Mouse (Mus musculus): ENCODE measurements around the gene Il18r1. TPM values are rescaled to one million over a fixed set of nuclear protein-coding genes. Genes with fewer than 3 reads are reported as not detected.

Gene Il18r1
- polyA plus RNA-seq, 1 experiment from 2014 or later: 0.31 TPM

DNA sequence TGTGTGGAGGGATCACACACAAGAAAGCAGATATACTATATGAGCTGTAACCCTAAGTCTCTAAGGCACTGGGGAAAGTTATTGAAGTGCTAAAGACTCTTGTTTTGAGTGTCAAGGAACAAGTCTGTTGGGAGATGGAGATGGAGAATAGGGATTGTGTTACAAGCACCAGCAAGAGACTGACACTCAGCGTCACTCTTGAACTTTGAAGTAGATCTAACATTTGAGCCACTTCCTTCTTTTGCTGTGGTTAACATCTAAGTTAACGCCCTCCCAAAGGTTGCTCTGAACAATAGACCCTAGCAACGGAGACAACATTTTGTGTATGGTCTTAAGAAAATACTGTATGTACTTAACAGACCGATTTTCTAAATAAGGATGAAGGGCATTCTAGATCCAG lies 8.3 kb downstream of the Il18r1 start:
- no peaks in the 10 kb centered on the region for H3K27me3 ChIP-seq (replicated peaks; ENCODE audit: control insufficient read depth, insufficient read depth, low read length)
- no peaks in the 10 kb centered on the region for H3K9me3 ChIP-seq (ENCODE audit: control insufficient read depth, low read length)
- H3K36me3 ChIP-seq (ENCODE audit: control insufficient read depth, insufficient read depth, low read length): no peaks in the 10 kb centered on the region
- H3K4me2 ChIP-seq (ENCODE audit: low read depth, low read length): no peak overlapping the region
- 84% methylated on average over 4 of the region's 4 CpGs for WGBS
- no peaks in the 10 kb centered on the region for H3K4me1 ChIP-seq (ENCODE audit: control insufficient read depth, insufficient read depth, low read length)
- H3K9ac ChIP-seq (ENCODE audit: low read depth, low read length): no peak overlapping the region
- ATAC-seq (ENCODE audit: low read depth) (no peak), DNase-seq (ENCODE audit: low spot score) (no peak)
- H3K27ac ChIP-seq (replicated peaks; ENCODE audit: low read depth, low read length): no peak overlapping the region
- no peak overlapping the region for H3K4me3 ChIP-seq (ENCODE audit: low read depth, low read length)

GRCm38 (mm10) chr1:40474336-40474735 lies 9.0 kb downstream of the Il18r1 start:
- 86% methylated on average over 5 of the region's 5 CpGs for WGBS
- no peaks in the 10 kb centered on the region for H3K27me3 ChIP-seq (replicated peaks; ENCODE audit: control insufficient read depth, insufficient read depth, low read length)
- no peak overlapping the region for H3K9ac ChIP-seq (ENCODE audit: low read depth, low read length)
- no peak overlapping the region for H3K4me2 ChIP-seq (ENCODE audit: low read depth, low read length)
- no peak overlapping the region for H3K27ac ChIP-seq (replicated peaks; ENCODE audit: low read depth, low read length)
- no peak for DNase-seq (ENCODE audit: low spot score)
- H3K4me3 ChIP-seq (ENCODE audit: low read depth, low read length): no peak overlapping the region
- no peak for ATAC-seq (ENCODE audit: low read depth)
- H3K4me1 ChIP-seq (ENCODE audit: control insufficient read depth, insufficient read depth, low read length): no peaks in the 10 kb centered on the region
- no peaks in the 10 kb centered on the region for H3K36me3 ChIP-seq (ENCODE audit: control insufficient read depth, insufficient read depth, low read length)
- H3K9me3 ChIP-seq (ENCODE audit: control insufficient read depth, low read length): no peaks in the 10 kb centered on the region

DNA sequence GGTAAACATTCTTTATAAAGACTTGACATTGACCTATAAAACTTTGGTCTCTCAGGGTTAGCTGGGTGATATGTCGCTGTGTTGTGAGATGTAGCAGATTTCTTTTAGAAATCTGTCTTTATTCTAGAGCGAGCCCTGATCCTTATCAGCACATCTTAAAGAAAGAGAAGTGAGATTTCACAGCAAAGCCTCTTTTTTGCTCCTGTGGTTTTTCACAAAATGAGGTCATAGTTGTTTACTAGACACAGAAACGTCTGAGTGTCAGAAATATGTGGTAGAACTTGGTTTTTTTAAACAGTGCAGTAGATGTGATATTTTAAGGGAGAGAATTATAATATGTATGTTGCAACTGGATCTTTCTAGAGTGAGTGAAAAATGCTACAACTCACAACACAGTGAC lies 10.3 kb downstream of the Il18r1 start:
- no peak overlapping the region for H3K27ac ChIP-seq (replicated peaks; ENCODE audit: low read depth, low read length)
- no peaks in the 10 kb centered on the region for H3K27me3 ChIP-seq (replicated peaks; ENCODE audit: control insufficient read depth, insufficient read depth, low read length)
- DNase-seq (ENCODE audit: low spot score) (no peak), ATAC-seq (ENCODE audit: low read depth) (no peak)
- 59% methylated on average over 3 of the region's 3 CpGs for WGBS
- H3K4me2 ChIP-seq (ENCODE audit: low read depth, low read length): no peak overlapping the region
- H3K9ac ChIP-seq (ENCODE audit: low read depth, low read length): no peak overlapping the region
- H3K36me3 ChIP-seq (ENCODE audit: control insufficient read depth, insufficient read depth, low read length): no peaks in the 10 kb centered on the region
- no peak overlapping the region for H3K4me3 ChIP-seq (ENCODE audit: low read depth, low read length)
- no peaks in the 10 kb centered on the region for H3K4me1 ChIP-seq (ENCODE audit: control insufficient read depth, insufficient read depth, low read length)
- no peaks in the 10 kb centered on the region for H3K9me3 ChIP-seq (ENCODE audit: control insufficient read depth, low read length)

DNA sequence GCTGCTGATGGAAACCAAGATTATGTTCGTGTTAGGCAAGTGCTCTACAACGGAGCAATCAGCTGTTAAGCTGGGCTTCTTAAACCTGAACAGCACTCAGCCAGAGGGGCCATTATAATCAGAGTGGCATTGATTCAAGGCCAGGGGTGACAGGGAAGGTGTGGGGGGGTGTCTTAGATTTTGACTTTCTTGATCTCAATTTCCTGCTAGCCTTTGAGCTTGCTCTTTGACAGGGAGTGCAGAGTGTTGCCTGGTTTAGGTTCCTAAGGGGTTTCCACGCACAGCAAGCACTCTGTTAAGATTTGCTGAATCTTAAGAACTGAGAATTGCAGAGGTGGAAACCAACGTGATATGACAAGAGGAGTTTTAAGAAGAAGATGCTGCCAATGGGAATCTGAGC lies 11.4 kb downstream of the Il18r1 start:
- Histone ChIP-seq H3K4me2 (ENCODE audit: low read depth, low read length) (no peak overlapping the region), H3K27me3 (replicated peaks; ENCODE audit: control insufficient read depth, insufficient read depth, low read length) (no peaks in the 10 kb centered on the region), H3K9me3 (ENCODE audit: control insufficient read depth, low read length) (no peaks in the 10 kb centered on the region), H3K4me3 (ENCODE audit: low read depth, low read length) (no peak overlapping the region), H3K36me3 (ENCODE audit: control insufficient read depth, insufficient read depth, low read length) (no peaks in the 10 kb centered on the region), H3K27ac (replicated peaks; ENCODE audit: low read depth, low read length) (no peak overlapping the region), H3K4me1 (ENCODE audit: control insufficient read depth, insufficient read depth, low read length) (no peaks in the 10 kb centered on the region), H3K9ac (ENCODE audit: low read depth, low read length) (no peak overlapping the region)
- whole genome bisulfite sequencing: 56% methylated on average over 4 of the region's 4 CpGs
- DNase-seq (ENCODE audit: low spot score): no peak
- no peak for ATAC-seq (ENCODE audit: low read depth)

GRCm38 (mm10) chr1:40479505-40479923 lies 14.2 kb downstream of the Il18r1 start:
- no peaks in the 10 kb centered on the region for H3K27me3 ChIP-seq (replicated peaks; ENCODE audit: control insufficient read depth, insufficient read depth, low read length)
- no peak for DNase-seq (ENCODE audit: low spot score)
- H3K4me1 ChIP-seq (ENCODE audit: control insufficient read depth, insufficient read depth, low read length): no peaks in the 10 kb centered on the region
- WGBS: 68% methylated on average over 6 of the region's 6 CpGs
- no peak for ATAC-seq (ENCODE audit: low read depth)
- H3K4me3 ChIP-seq (ENCODE audit: low read depth, low read length): no peak overlapping the region
- H3K4me2 ChIP-seq (ENCODE audit: low read depth, low read length): no peak overlapping the region
- no peak overlapping the region for H3K9ac ChIP-seq (ENCODE audit: low read depth, low read length)
- no peaks in the 10 kb centered on the region for H3K9me3 ChIP-seq (ENCODE audit: control insufficient read depth, low read length)
- no peaks in the 10 kb centered on the region for H3K36me3 ChIP-seq (ENCODE audit: control insufficient read depth, insufficient read depth, low read length)
- no peak overlapping the region for H3K27ac ChIP-seq (replicated peaks; ENCODE audit: low read depth, low read length)

DNA sequence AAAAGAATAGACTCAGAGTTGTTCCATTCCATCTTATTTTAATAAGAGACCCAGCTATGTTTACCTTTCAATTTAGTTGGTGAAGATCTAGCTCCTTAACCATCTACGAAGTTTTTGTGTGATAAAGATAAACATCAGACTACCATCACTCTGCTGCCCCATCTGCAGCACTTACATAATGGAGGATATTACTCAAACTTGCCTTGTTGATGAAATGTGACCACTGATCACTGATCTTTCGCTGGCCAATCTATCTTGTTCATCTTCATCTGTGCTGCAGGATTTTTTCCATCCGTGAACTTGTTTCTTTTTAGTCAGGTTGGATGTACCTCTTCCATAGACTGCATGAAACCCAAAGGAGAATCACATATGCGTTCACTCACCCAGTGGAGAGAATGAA lies 29.2 kb downstream of the Il18r1 start:
- H3K4me2 ChIP-seq (ENCODE audit: low read depth, low read length): no peak overlapping the region
- H3K9ac ChIP-seq (ENCODE audit: low read depth, low read length): no peak overlapping the region
- no peaks in the 10 kb centered on the region for H3K27me3 ChIP-seq (replicated peaks; ENCODE audit: control insufficient read depth, insufficient read depth, low read length)
- H3K9me3 ChIP-seq (ENCODE audit: control insufficient read depth, low read length): no peaks in the 10 kb centered on the region
- no peak overlapping the region for H3K27ac ChIP-seq (replicated peaks; ENCODE audit: low read depth, low read length)
- ATAC-seq (ENCODE audit: low read depth) (no peak), DNase-seq (ENCODE audit: low spot score) (no peak)
- H3K36me3 ChIP-seq (ENCODE audit: control insufficient read depth, insufficient read depth, low read length): no peaks in the 10 kb centered on the region
- WGBS: 85% methylated on average over 4 of the region's 4 CpGs
- H3K4me1 ChIP-seq (ENCODE audit: control insufficient read depth, insufficient read depth, low read length): no peaks in the 10 kb centered on the region
- H3K4me3 ChIP-seq (ENCODE audit: low read depth, low read length): no peak overlapping the region

DNA sequence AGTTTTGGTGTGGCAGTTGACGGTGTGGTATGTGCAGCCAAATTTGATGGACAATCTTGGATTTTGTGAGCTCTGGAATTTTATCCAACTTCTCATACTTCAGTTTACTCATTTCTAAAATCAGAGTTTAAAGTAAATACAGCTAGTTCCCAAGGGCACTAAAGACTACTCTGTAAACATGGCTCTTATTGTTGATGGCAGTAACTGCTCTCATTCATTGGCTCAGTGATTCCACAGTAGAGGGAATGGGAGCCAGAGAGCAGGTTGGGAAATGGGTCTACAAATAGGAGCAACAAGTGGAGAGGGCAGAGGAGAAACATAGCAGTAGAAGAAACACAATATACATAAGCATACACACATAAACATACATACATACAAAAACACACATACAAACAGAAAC lies 34.4 kb downstream of the Il18r1 start:
- Histone ChIP-seq H3K27ac (replicated peaks; ENCODE audit: low read depth, low read length) (no peak overlapping the region), H3K9me3 (ENCODE audit: control insufficient read depth, low read length) (no peaks in the 10 kb centered on the region), H3K27me3 (replicated peaks; ENCODE audit: control insufficient read depth, insufficient read depth, low read length) (no peaks in the 10 kb centered on the region), H3K4me2 (ENCODE audit: low read depth, low read length) (no peak overlapping the region), H3K4me1 (ENCODE audit: control insufficient read depth, insufficient read depth, low read length) (no peaks in the 10 kb centered on the region), H3K9ac (ENCODE audit: low read depth, low read length) (no peak overlapping the region), H3K4me3 (ENCODE audit: low read depth, low read length) (no peak overlapping the region), H3K36me3 (ENCODE audit: control insufficient read depth, insufficient read depth, low read length) (no peaks in the 10 kb centered on the region)
- 85% methylated on average over 1 of the region's 1 CpGs for WGBS
- DNase-seq (ENCODE audit: low spot score): no peak
- no peak for ATAC-seq (ENCODE audit: low read depth)

- Histone ChIP-seq H3K4me3 (ENCODE audit: low read depth, low read length) (no peak overlapping the region), H3K9me3 (ENCODE audit: control insufficient read depth, low read length) (no peaks in the 10 kb centered on the region), H3K27me3 (replicated peaks; ENCODE audit: control insufficient read depth, insufficient read depth, low read length) (no peaks in the 10 kb centered on the region), H3K4me2 (ENCODE audit: low read depth, low read length) (no peak overlapping the region), H3K36me3 (ENCODE audit: control insufficient read depth, insufficient read depth, low read length) (no peaks in the 10 kb centered on the region), H3K9ac (ENCODE audit: low read depth, low read length) (no peak overlapping the region), H3K27ac (replicated peaks; ENCODE audit: low read depth, low read length) (no peak overlapping the region), H3K4me1 (ENCODE audit: control insufficient read depth, insufficient read depth, low read length) (no peaks in the 10 kb centered on the region)
- WGBS: 85% methylated on average over 4 of the region's 4 CpGs
- ATAC-seq (ENCODE audit: low read depth): no peak
- DNase-seq (ENCODE audit: low spot score): no peak
Measured at GRCm38 (mm10) chr1:40501126-40501525, 35.8 kb downstream of the Il18r1 start.

GRCm38 (mm10) chr1:40501546-40502398 lies 36.4 kb downstream of the Il18r1 start:
- no peak for ATAC-seq (ENCODE audit: low read depth)
- 87% methylated on average over 11 of the region's 11 CpGs for WGBS

More at GRCm38 (mm10) chr1:40501546-40502398, 36.4 kb downstream of the Il18r1 start:
- no peak for DNase-seq (ENCODE audit: low spot score)
- H3K4me1 ChIP-seq (ENCODE audit: control insufficient read depth, insufficient read depth, low read length): no peaks in the 10 kb centered on the region
- H3K4me3 ChIP-seq (ENCODE audit: low read depth, low read length): no peak overlapping the region
- H3K27ac ChIP-seq (replicated peaks; ENCODE audit: low read depth, low read length): no peak overlapping the region
- H3K27me3 ChIP-seq (replicated peaks; ENCODE audit: control insufficient read depth, insufficient read depth, low read length): no peaks in the 10 kb centered on the region
- no peaks in the 10 kb centered on the region for H3K36me3 ChIP-seq (ENCODE audit: control insufficient read depth, insufficient read depth, low read length)
- no peaks in the 10 kb centered on the region for H3K9me3 ChIP-seq (ENCODE audit: control insufficient read depth, low read length)
- no peak overlapping the region for H3K4me2 ChIP-seq (ENCODE audit: low read depth, low read length)
- H3K9ac ChIP-seq (ENCODE audit: low read depth, low read length): no peak overlapping the region
